ENCODE assay signal across 8 mouse cellular contexts in the genomic region with DNA sequence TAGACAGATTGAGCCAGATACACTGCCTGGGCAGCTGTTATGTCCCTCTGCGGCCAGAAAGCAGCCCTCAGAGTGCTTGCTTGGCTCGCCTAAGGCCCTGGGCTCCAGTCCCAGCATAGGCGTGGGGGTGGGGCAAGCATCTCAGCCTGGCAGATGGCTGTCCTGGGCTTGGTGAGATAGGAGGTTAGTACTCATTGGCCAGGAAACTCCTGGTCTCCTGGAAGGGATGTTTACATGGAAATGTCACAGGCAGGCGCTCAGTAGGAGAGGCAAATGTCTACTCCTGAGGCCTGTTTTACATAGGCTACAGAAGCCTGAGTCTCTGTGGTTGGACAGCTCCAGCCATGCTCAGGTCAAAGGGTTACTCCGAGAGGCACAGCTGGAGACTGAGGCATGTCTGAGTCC. TPM values are rescaled to one million over a fixed set of nuclear protein-coding genes. Genes with fewer than 3 reads are reported as not detected.
DNase-seq lines count a peak whose midpoint lies in the region; ATAC-seq and TF ChIP-seq lines count a peak whose summit lies in the region.

No protein-coding gene starts in this region.

- no peaks in the 10 kb centered on the region for H3K79me2 ChIP-seq in heart, adult 2 months (replicated peaks; ENCODE audit: control insufficient read depth, insufficient read depth, low read length)

- H3K4me2 ChIP-seq in neural tube, embryonic 15.5 days, result no peak overlapping the region

- H3K4me3 ChIP-seq in neural tube, embryonic 15.5 days (replicated peaks), result no peak overlapping the region
- no peak overlapping the region for H3K4me3 ChIP-seq in heart, adult 2 months

- H3K4me1 ChIP-seq in neural tube, embryonic 15.5 days, result peaks cover 40% of the 10 kb centered on the region
- H3K4me1 ChIP-seq in heart, adult 2 months (ENCODE audit: control insufficient read depth, insufficient read depth, low read length), result peaks cover 15% of the 10 kb centered on the region

- WGBS in neural tube, embryonic 15.5 days, result 23% methylated on average over 5 of the region's 5 CpGs
- 23% methylated on average over 5 of the region's 5 CpGs for WGBS in heart, adult 2 months

- TF ChIP-seq POLR2A in heart, adult 2 months (IDR thresholded peaks at IDR 0.05; ENCODE audit: insufficient read depth, low read depth, low read length), result no peak

- intact Hi-C loops in heart, adult 2 months (cut with DNase I), result loop anchor here (10.0 kb wide), 2 partner anchors 118 to 168 kb away; partner anchors contain the start of genes Chaf1b and Morc3

- peak; percentile 30 for DNase-seq in neural tube, embryonic 10.5 days (ENCODE audit: extremely low spot score, low spot score)
- DNase-seq in embryo, embryonic 11 days, result peak; percentile 63
- peak; percentile 85 to 87 for DNase-seq in heart, adult 2 months
- DNase-seq in layer of hippocampus, adult 8-10 months (ENCODE audit: low spot score in 2 of 2), result peak; percentile 64 to 69
- DNase-seq in lung, postnatal 36 days, result peak; percentile 91
- DNase-seq in right cerebral cortex, postnatal 25 days, result peak; percentile 28

- H3K27ac ChIP-seq in neural tube, embryonic 15.5 days (replicated peaks), result no peak overlapping the region; the same call in 1 of the 2 replicates
- H3K27ac ChIP-seq in heart, adult 2 months, result peak overlapping the region; percentile 48

- peaks cover 5% of the 10 kb centered on the region; the same call in 1 of the 2 replicates for H3K36me3 ChIP-seq in neural tube, embryonic 15.5 days
- no peaks in the 10 kb centered on the region for H3K36me3 ChIP-seq in heart, adult 2 months (ENCODE audit: control insufficient read depth, insufficient read depth, low read length)

- 0 out of 2 replicates have a peak, but pooled peaks have one; percentile 12 for TF ChIP-seq CTCF in heart, adult 2 months (IDR thresholded peaks at IDR 0.05)

- TF ChIP-seq EP300 in heart, adult 2 months (IDR thresholded peaks at IDR 0.05; ENCODE audit: insufficient read depth, low read depth, low read length), result peak; percentile 73; the same call in 1 of the 2 replicates

- no peak overlapping the region for H3K9ac ChIP-seq in neural tube, embryonic 15.5 days (replicated peaks)
- H3K9ac ChIP-seq in heart, adult 2 months (ENCODE audit: low read depth, low read length), result no peak overlapping the region

- H3K9me3 ChIP-seq in neural tube, embryonic 15.5 days (replicated peaks), result no peaks in the 10 kb centered on the region

- ATAC-seq in neural tube, embryonic 15.5 days (ENCODE audit: low FRiP score), result no peak
- ATAC-seq in monocyte, adult 5-6 weeks (replicated peaks; ENCODE audit: insufficient number of reproducible peaks, low FRiP score, low TSS enrichment, poor library complexity, severe bottlenecking), result no peak

- no peaks in the 10 kb centered on the region for H3K27me3 ChIP-seq in neural tube, embryonic 15.5 days (replicated peaks)
- no peaks in the 10 kb centered on the region for H3K27me3 ChIP-seq in heart, adult 2 months (ENCODE audit: control insufficient read depth, insufficient read depth, low read length)

RNA-seq across cellular contexts. Expression of gene Dop1b, which starts 5.6 kb away (rescaled TPM):
- polyA plus RNA-seq in neural tube, embryonic 15.5 days (2015; fragmentation: Nextera tagmentation; extraction: Ambion mirVana), result 33.4 and 38.3 TPM in 2 replicates
- total RNA-seq in heart, adult 2 months (2021), result 10 to 100 TPM; 15.7 to 17.6 TPM
- polyA plus RNA-seq in heart, adult 2 months (2012; rRNA removed), result 14.5 and 15.5 TPM in 2 replicates
- total RNA-seq in layer of hippocampus, adult 8-10 months (2022), result 100 to 1,000 TPM in 3 of 4 experiments, 10 to 100 TPM in 1; 88.7 to 126 (median 112) TPM
- total RNA-seq in monocyte, adult 5-6 weeks (2017), result 15.1 to 33.2 TPM (median 15.3 TPM) in 3 replicates

RNA-seq across cellular contexts. Expression of gene Cbr3, which starts 34.3 kb away (rescaled TPM):
- 1.7 and 2.0 TPM in 2 replicates for polyA plus RNA-seq in neural tube, embryonic 15.5 days (2015; fragmentation: Nextera tagmentation; extraction: Ambion mirVana)
- total RNA-seq in heart, adult 2 months (2021), result 1 to 10 TPM; 1.9 to 2.3 TPM
- 2.8 and 4.1 TPM in 2 replicates for polyA plus RNA-seq in heart, adult 2 months (2012; rRNA removed)
- 10 to 100 TPM; 16.9 to 19.0 (median 17.5) TPM for total RNA-seq in layer of hippocampus, adult 8-10 months (2022)
- total RNA-seq in monocyte, adult 5-6 weeks (2017), result 0.53 to 1.1 TPM (median 0.87 TPM) in 3 replicates

Comparison
In these comparisons a context has a peak if more than half of its experiments do, and no peak if none do; other contexts are left out.
1. DNase-seq: peak in every context shown above with its lines; median percentile 91 in lung, postnatal 36 days; 86 in heart, adult 2 months; 66 in layer of hippocampus, adult 8-10 months; 63 in embryo, embryonic 11 days; 30 in neural tube, embryonic 10.5 days; 28 in right cerebral cortex, postnatal 25 days.